Mouse (Mus musculus) heart, postnatal 36 days (tissue): ENCODE measurements around the gene Gpalpp1. TPM values are rescaled to one million over a fixed set of nuclear protein-coding genes. Genes with fewer than 3 reads are reported as not detected.

Experiments
- DNase-seq, 2 experiments: peaks; one replicate each; pipeline ENCODE4 v3.0.0; 2021 to 2022
- intact Hi-C: fragments of 180-260 bp; cut with DNase I; formaldehyde crosslinking; loops from one replicate; pipeline ENCODE4 v1.15.1; 2025
- total RNA-seq, 2 experiments: library from RNA; stranded (reverse); gene quantifications; 2 replicates each; pipeline ENCODE4 v1.2.3; 2021

Gpalpp1 gene
- total RNA-seq, 2 experiments from 2014 or later: 9.3 to 12.5 TPM

DNA sequence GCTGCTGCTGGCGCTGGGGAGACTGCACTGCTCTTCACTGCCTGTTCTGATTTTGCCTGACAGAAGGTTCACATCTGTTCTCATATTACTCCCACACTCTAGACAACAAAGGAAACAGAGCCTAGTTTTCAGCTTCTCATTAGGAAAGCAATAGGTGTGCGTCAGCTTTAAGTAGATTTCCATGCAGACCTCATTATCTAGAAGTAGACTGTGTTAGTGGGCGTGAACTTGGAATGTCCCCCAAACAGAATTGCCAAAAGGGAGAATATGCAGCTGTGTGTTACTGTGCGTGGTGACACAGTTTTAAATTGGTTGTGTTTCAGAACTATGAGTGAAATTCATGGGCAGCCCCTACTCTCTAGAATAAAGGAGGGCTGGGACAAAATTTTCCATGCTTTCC lies 9.9 kb upstream of the Gpalpp1 start:
- no peak for DNase-seq
- intact Hi-C loops: loop anchor here (5.0 kb wide), 1 partner anchor 892 kb away; no protein-coding TSS in a partner anchor

DNA sequence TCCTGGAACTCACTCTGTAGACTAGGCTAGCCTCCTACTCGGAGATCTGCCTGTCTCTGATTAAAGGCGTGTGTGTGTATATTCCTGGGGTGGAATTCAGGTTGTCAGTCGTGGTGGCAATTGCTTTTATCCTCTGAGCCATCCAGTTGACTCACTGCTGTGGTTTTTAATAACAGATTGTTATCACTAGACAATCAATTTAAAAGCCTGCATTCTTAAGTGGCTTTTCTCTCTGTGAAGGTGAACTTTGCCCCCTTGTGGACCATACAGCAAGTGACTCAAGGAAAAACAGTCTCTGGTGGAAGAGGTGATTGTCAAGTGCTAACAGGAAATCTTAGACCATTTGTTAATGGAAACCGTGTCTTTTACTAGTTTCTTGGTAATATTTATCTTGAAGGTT lies 8.4 kb upstream of the Gpalpp1 start:
- DNase-seq: no peak
- intact Hi-C loops: no loop called here

DNA sequence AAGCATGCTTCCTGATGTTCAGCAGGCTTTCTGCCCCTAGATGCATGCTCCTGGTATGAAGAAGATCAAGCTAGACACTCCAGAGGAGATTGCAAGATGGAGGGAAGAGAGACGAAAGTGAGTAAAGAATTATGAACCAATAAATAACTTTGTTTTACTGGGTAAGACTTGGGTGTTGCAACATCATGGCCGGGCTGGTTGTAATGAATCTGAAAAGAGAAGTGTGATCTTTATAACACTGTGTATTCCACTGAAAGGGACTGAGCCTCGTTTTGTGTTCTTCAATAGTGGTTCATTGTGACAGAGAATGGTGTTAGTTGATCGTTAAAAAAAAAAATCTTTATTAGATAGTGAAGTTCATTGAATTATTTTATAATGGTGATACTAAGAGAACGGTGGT lies 5.2 kb upstream of the Gpalpp1 start:
- DNase-seq: no peak
- intact Hi-C loops: no loop called here

DNA sequence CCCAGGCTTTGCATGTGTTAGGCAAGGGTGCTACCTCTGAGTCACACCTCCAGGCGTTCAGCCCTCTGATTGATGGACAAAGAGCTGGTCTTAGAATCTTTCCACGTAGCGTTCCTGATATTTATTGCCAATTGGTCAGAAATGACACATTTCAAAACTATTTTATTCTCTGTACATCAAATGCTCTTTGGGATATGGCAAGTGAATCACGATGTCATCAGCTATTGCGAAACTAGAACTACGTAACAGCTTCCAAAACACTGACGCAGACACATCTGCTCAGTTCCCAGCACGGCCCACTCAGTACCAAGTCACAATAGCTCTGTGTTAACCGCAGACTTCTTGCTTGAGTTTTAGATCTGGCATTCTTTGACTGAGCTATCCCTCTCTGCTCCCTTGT lies 11.0 kb downstream of the Gpalpp1 start:
- intact Hi-C loops: no loop called here
- DNase-seq: no peak

DNA sequence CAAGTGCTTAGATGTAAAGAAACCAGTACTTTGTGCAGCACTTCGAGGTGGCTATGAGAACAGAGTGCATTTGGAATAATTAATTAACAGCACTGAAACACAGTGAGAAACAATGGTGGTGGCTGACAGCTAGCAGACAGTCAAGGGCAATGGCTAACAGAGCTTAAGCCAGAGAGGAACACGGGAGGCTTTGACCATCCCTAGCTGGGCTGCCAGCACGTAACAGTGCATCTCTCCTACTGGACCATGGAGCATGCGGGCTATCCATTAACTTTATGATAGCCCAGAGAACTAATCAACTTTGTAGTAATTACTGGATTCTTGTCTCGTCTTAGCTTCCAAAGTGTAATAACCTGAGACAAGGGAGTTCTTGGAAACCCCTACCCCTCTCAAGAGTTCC lies 12.7 kb downstream of the Gpalpp1 start:
- intact Hi-C loops: no loop called here

DNA sequence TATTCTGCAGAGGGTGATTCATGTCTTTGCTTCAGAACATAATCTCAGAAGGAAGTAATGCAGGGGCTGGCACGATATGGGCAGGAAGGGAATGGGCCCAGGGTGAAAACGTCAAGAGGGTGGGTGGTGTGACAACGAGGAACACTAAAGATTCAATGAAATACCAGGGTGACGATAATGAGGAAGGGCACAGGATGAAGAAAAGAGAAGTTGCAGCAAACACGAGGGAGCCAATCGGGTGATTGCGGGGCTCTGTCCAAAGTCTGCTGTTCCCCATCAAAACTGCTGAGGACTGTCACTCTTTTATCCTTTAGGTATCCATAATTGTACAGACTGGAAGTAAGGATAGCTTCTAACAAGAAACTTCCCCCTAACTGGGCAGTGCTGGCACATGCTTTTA lies 13.3 kb downstream of the Gpalpp1 start:
- intact Hi-C loops: no loop called here
- DNase-seq: no peak

More for the DNA sequence above, 12.7 kb downstream of the Gpalpp1 start:
- DNase-seq: no peak

DNA sequence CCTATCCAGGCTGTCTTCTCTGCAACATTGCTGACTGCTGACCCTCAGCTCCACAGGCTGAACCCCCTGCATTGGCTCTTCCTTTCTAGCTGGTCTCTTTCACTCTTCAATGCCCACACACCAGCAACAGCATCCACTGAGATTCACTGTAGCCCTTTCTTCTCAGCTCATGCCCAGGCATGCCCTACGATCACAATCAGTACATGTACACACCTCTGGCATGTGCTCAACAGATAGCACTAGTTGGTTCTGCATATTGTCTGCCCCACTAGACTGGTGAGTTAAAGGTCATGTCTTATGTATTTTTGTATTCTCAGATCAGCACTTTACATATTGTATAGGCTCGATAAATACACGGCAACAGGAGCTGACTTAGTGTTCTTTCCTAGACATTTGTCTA lies 26.4 kb downstream of the Gpalpp1 start:
- intact Hi-C loops: no loop called here
- no peak for DNase-seq

DNA sequence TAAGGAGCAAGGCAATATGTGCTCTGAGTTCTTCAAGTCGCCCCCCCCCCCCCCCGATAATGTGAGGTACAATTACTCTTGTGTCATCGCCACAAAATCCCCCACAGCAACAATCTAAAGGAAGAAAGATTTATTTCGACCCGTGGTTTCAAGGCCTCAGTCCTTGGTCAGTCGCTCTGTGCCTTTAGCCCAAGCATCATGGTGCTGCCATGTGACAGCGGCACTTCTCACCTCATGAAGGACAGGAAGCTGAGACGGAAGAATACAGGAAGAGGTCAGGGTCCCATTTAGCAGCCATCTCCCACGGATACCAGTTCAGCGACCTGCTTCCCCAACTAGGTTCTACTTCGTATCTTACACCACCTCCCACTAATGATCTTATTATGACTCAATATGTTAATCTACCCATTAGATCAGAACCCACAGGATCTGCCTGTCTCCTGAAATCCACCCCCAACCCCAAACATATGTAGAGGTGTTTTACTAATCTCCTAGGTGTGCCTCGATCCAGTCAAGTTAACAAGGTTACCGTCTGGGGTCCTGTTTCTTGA lies 28.4 kb downstream of the Gpalpp1 start:
- intact Hi-C loops: no loop called here
- DNase-seq: no peak

DNA sequence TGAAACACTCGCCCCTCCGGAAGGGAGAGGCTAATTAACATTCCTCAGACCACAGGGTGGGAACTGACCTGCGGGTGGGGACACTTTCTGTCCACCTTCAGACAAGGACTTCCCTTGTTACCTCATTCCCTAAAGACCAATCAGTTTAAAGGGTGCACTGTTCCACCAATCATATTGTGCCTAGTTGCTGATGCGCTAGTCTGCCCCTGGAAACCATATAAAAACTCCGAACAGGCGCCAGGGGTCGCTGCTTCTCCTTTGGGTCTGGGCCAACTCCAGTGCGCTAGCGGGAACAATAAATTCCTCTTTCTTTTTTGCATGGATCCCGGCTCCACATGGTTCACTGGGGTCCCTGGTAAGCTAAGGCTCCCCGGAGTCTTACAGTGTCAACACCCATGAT lies 29.1 kb downstream of the Gpalpp1 start:
- peak; percentile 7 to 23 for DNase-seq
- intact Hi-C loops: no loop called here

DNA sequence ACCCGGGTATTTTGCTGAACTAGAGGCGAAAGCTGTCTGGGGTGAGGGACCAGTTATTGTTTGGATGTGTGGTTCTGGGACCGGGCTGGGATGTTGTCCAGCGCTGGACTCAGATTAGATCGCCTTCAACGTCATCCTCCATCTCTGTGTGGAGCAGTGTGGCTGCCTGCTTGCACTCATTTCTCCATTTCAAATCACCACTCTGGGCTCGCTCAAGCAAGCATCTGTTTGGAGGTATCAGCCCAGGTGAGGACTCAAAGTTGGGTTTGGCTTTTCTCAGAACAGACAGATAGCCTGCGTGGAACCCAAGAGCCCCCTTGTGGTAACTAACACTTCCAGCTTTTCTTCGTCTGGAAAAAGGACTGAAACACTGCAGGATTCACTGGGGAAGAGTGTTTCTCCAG lies 33.5 kb downstream of the Gpalpp1 start:
- peak; percentile 22 to 28 for DNase-seq
- intact Hi-C loops: loop anchor here (1.0 kb wide), 2 partner anchors 178 to 201 kb away; no protein-coding TSS in a partner anchor

DNA sequence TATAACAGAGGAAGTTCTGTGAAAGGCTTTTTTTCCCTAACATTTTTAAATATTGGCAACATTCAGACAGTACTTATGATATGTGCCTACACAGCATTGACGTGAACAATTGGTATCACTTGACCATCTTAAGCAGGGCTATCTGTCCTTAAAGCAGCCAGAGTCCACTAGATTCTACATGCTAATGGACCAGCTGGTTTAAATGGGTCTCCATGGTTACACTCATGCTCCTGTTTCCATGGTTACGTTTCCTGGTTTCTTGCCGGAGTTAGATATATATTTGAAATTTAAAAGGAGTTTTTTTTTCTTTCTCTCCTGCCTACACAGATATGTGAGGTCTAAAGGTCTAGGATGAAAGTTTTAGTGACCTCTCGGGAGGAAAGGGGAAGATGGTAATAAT lies 34.0 kb downstream of the Gpalpp1 start:
- no peak for DNase-seq
- intact Hi-C loops: loop anchor here (1.0 kb wide), 2 partner anchors 177 to 200 kb away; no protein-coding TSS in a partner anchor

DNA sequence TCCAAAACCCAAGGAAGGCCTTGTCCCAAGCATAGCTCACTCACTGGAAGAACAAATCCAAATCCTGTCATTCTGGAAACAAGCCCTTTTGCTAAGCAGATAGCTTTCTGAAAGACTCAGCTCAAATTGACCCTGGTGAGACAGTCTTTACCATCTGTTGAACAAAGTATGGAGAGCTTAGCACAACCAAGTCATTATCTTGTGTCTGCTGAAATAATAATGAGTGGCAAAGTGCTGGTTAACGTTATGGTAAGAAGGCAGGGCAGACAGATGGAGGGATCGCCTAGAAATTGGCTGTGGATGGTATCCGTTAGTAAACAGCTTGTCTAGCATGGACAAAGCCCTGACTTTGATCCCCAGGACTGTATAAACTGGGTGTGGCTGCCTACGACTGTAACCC lies 34.8 kb downstream of the Gpalpp1 start:
- intact Hi-C loops: no loop called here
- DNase-seq: no peak

DNA sequence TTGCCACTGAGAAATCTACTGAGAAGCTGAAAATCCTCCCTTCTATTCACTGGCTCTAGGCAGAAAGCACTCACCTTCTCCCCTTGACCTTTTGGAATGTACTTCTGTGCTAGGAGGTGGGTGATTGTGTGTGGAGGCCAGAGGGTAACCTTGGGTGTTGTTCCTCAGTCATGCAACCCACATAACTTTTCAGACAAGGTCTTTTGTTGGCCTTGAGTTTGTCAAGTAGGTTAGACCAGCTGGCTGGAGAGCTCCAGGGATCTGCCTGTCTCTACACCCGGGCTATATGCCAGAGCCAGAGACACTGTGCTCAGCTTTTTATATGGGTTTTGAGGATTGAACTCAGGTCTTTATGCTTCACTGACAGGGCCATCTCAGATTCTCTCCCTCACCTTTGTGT lies 36.4 kb downstream of the Gpalpp1 start:
- no peak for DNase-seq
- intact Hi-C loops: no loop called here

DNA sequence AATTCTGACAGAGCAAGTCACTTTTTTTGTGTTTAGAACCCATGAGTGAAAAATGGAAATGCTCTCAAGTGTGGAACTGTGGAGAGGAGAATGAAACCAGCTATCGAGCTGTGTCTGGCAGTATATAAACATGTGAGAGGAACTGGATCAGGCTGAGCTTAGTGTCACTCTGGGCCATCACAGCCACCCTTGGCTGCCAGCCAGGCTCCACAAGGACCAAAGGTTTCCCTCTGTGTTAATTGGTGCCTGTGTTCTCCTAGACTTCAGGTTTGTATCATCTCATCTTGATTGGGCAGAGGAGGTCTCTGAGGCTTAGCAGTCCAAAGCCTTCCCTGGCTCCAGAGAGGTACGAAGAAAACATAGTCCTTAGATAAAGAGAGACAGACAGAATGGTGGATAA lies 37.9 kb downstream of the Gpalpp1 start:
- DNase-seq: no peak

DNA sequence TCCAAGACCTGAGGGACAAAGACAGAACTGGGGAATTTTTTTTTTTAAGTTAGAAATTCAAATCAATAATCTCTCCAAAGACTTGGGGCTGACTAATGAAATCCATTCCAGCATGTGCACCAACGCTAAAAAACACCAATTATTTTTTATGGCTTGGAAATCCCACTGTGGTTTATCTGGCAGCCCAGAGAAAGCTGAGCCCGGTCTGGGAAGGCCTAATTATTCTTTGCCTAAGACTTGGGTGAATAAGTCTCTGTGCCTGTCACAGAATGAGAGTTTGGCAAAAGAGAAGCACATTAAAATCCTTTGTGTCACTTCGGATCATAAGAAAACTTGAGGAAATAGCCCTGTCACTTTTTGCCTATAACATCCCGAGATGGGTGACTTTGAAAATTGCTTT lies 41.3 kb downstream of the Gpalpp1 start:
- DNase-seq: no peak
- intact Hi-C loops: no loop called here

More for the DNA sequence above, 37.9 kb downstream of the Gpalpp1 start:
- intact Hi-C loops: no loop called here

DNA sequence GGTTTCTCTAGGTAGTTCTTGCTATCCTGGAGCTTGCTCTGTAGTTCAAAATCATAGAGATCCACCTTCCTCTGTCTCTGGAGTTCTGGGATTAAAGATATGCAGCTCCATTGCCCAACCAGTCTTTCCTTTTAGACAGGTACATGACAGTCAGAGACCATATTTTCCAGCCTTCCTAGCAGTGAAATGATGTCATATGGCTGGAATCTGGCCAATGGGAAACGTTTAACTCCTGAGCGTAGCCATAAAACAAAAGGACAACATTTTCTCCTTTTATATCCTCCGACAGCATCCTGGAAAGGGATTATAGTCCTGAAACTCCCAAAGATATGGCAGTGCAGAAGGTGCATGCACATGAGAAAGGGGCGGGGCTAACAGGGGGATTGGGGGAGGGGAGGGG lies 42.3 kb downstream of the Gpalpp1 start:
- intact Hi-C loops: no loop called here

DNA sequence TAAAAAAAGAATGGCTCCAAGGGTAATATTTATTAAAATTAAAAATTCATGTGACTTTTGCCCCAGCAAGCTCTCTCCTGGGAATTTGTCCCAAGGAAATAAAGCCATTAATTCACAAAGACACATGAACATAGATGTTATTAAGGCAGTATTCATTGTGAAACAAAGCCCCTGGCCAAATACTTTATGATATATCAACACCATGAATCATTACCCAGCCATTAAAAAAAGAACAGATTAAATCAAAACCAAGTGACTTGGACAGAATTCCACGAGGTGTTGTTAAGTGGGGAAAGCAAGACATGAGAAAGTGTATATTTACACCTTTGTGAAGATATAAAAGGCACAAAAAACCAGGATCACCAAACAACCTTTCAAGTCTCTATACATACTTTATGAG lies 43.3 kb downstream of the Gpalpp1 start:
- intact Hi-C loops: no loop called here
- DNase-seq: no peak

More for the DNA sequence above, 42.3 kb downstream of the Gpalpp1 start:
- DNase-seq: no peak

DNA sequence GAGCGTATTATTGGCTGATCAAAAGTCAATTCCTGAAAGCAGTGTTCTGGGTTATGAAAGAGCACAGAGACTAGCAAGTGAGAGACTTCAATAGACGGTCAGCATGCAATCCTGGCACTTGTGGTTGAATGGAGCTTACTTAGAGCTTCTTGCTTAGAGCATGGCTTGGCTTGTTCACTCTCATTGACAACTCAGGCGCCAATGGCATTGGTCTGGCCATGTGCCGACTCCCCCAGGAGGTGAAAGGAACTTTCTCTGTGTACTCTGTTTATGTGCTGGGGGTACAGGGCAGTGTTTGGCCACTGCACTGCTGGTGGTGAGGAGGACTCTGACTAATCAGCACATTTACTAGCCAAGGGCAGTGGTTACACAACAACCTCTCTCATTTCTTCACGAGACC lies 51.1 kb downstream of the Gpalpp1 start:
- no peak for DNase-seq
- intact Hi-C loops: no loop called here

DNA sequence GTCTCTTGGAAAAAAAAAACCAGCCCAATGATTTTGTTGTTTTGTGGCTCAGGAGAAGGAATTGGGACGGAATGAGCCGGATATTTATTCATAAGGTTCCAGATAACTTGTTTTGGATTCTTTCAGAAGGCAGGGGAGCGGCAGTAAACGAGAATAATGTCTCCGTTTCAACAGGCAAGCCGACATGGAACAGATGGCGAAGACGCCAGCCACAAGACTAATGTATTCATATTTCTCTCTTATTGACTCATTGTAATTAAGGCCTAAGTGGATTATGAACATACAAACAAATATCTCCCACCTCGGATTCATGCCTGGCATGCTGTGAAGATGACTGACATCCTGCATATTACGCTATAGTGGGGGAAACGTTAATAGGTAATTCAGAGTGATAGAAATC lies 56.8 kb downstream of the Gpalpp1 start:
- DNase-seq: no peak

DNA sequence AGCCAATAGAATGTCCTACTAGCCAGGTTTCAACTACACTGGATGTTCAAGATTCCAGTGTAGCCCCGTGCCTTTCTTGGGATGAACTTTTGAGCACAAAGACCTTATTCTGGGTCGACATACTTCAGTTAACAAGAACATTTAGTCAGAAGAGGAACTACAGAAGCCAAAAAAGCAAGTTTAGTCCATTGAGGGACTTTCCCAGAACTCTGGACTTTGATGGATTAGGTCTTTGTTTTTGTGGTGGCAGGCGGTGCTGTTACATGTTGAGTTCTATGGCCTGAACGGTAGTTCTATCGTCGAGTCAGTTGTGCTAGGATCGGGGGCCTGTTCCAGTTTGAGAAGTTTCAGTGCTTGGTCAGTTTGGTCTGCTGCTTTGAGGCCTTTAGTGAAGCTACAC lies 58.6 kb downstream of the Gpalpp1 start:
- intact Hi-C loops: no loop called here
- no peak for DNase-seq

More for the DNA sequence above, 56.8 kb downstream of the Gpalpp1 start:
- intact Hi-C loops: no loop called here

DNA sequence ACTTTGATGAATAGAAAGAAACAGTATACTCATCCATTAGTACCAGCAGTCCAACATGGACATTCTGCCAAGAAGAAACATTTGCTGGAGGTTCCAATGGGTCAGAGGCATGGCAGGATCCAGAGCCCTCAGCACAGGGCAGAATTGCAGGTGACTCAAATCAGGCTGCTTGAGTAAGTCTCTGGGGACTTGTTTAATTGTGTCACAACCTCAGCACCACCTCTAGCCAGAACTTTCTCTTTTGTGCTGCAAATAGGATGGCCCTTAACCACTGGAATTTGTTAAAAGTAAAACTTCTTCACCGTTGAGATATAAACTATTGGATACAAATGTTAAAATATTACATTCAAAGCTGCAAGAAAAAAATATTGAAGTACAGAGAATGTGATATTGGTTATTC lies 64.8 kb downstream of the Gpalpp1 start:
- intact Hi-C loops: no loop called here
- DNase-seq: no peak

DNA sequence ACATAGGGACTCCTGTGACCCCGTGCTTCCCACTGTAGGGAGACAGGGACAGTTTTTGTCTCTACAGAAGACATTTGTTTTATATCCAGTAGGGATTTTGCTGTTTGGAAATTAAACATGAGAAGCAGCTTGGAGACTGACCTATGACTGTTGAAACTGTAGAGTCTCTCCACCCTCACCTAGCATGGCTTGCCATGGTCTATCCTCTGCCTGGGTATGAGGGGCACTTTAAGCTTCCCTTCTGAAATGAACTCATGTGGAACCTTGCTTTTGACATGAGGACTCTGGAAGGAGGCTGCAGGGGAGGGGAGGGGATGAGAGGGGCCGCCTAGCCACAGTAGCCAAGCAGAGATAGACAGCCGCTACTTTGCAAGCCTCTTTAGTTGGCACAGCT lies 66.4 kb downstream of the Gpalpp1 start:
- intact Hi-C loops: no loop called here
- no peak for DNase-seq
